Mouse (Mus musculus) cerebellum, postnatal 36 days (tissue): ENCODE results near the gene Defa31.
"Not testable (repeated sequence)": the region's sequence is repeated elsewhere in the genome, so short reads cannot be mapped to it uniquely, and the experiment has no call there.

ENCODE experiments used
- DNase-seq, 2 experiments: peaks; one replicate each; pipeline ENCODE4 v3.0.0; 2021 to 2022; ENCODE audit warnings: mixed read lengths in 2 of 2

Defa31 gene

DNA sequence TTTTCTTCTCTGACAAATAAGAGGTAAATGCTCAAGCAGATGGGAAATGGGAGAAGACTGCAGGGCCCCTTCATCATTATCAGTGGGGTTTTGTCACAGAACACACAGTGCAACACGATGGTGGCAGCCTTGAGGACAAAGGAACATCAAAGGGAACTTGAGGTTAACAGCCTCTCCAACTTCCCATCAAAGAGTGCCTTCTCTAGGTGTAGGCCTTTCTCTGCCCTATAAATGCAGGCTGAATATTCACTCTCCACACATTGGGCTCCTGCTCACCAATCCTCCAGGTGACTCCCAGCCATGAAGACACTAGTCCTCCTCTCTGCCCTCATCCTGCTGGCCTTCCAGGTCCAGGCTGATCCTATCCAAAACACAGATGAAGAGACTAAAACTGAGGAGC, at the start of gene Defa31:
Defa31 (plus strand) TSS at position 301 of the 400 bp plus-strand sequence.
- not testable (repeated sequence) for DNase-seq

DNA sequence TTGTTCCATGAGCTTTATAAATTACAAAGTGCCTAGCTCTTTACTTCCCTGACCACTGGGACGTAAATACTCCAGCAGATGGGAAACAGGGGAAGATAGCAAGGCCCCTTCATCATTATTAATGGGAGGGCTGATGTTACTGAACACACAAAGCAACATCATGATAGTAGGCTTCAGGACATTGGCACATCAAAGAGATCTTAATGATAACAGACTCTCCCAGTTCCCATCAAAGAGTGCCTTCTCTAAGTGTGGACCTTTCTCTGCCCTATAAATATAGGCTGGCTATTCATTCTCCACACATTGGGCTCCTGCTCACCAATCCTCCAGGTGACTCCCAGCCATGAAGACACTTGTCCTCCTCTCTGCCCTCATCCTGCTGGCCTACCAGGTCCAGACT, 29.4 kb upstream of the Defa31 start, which contains the start of gene Defa22:
Defa22 (plus strand) TSS at position 301 of the 400 bp plus-strand sequence.
- DNase-seq = not testable (repeated sequence)

DNA sequence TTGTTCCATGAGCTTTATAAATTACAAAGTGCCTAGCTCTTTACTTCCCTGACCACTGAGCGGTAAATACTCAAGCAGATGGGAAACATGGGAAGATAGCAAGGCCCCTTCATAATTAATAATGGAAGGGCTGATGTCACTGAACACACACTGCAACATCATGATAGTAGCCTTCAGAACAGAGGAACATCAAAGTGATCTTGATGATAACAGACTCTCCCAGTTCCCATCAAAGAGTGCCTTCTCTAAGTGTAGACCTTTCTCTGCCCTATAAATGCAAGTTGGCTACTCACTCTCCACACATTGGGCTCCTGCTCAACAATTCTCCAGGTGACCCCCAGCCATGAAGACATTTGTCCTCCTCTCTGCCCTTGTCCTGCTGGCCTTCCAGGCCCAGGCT, 9.8 kb downstream of the Defa31 start, which contains the start of gene Gm15293:
Gm15293 (plus strand) TSS at position 301 of the 400 bp plus-strand sequence.
- DNase-seq = not testable (repeated sequence)
